Mouse (Mus musculus): Measurements from ENCODE around the gene Thoc3. TPM values are rescaled to one million over a fixed set of nuclear protein-coding genes. Genes with fewer than 3 reads are reported as not detected.
A peak's percentile ranks its signal among the peaks of the same experiment; 100 is the strongest.

Gene Thoc3
- polyA plus RNA-seq, 1 experiment: 24.7 TPM

DNA sequence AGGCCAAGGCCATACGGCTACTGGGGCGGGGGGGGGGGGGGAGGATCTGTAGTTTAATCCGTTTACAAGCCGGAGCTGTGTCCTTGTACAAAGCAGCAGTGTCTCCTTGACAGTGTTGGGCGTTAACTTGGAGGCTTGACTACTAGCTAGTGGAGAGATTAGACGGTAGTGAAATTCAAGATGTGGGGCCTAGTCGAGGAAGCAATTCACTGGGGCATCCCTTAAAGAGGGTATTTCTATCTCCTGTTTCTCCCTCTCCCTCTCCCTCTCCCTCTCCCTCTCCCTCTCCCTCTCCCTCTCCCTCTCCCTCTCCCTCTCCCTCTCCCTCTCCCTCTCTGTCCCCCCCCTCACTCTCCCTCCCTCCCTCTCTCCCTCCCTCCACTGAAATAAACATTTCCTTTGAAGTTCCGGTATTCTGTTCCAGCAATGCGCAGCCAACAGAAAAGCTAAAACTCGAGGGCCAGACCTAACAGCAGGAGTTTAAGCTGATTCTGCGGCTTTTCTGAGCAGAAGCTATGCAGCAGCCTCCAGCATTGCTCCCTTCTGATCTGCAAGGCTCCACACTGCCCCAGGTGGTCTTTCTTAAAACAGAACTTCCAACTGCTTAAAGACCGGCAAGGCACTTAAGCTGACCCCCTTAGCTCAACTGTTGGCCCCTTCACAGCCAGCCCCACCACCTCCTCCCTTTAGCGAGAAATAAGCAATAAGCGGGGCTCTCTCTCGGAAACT lies 21.0 kb downstream of the Thoc3 start:
- TF ChIP-seq POLR2A (IDR thresholded peaks at IDR 0.05; ENCODE audit: extremely low read depth, insufficient read depth, low read length) (no peak), CTCF (IDR thresholded peaks at IDR 0.05; ENCODE audit: extremely low read depth, insufficient read depth, low read length) (peak; percentile 42)
- no peak overlapping the region for H3K4me3 ChIP-seq (ENCODE audit: insufficient read depth, low read length)
- no peaks in the 10 kb centered on the region for H3K4me1 ChIP-seq (ENCODE audit: control insufficient read depth, insufficient read depth, low read length)
- no peak overlapping the region for H3K27ac ChIP-seq (ENCODE audit: insufficient read depth, low read length)

DNA sequence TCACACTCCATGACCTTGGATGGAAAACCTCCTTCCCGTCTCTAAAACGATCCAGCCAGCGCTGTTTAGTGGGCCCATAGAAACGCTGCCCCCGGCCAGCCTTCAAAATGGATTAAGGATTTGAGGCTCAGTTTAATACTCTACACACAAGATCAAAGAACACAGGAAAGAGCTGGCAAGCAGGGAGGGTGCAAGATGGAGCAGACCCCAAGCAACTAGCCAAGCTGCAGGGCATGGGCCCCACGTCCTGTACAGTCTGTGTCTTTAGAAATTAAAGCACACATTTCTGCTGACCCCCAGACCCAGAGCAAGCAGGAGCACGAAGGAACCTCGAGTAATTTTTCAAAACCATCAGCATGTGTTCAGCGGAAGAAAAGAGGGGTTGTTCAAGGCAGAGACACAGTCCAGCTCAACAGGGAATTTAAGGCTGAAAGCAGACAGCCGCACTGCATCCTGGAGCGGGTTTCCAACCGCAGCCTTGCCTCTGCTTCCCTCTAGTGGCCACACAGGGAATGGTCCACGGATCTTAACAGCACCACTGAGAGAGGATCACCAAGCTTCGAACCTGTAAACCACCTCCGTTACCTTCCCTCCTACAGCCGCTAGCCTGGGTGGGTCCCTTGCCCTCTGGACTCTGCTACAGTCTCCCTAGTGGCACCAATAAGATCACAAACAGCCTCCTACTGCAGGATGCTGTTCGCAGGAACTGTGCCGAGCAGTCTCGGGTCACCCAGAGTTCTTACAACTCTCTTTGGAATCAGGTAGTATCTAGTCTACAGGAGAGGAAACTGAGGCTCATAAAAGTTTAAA lies 21.8 kb downstream of the Thoc3 start:
- peak; percentile 98 for TF ChIP-seq CTCF (IDR thresholded peaks at IDR 0.05; ENCODE audit: extremely low read depth, insufficient read depth, low read length)
- TF ChIP-seq POLR2A (IDR thresholded peaks at IDR 0.05; ENCODE audit: extremely low read depth, insufficient read depth, low read length): no peak
- H3K27ac ChIP-seq (ENCODE audit: insufficient read depth, low read length): no peak overlapping the region
- H3K4me3 ChIP-seq (ENCODE audit: insufficient read depth, low read length): no peak overlapping the region
- H3K4me1 ChIP-seq (ENCODE audit: control insufficient read depth, insufficient read depth, low read length): no peaks in the 10 kb centered on the region

DNA sequence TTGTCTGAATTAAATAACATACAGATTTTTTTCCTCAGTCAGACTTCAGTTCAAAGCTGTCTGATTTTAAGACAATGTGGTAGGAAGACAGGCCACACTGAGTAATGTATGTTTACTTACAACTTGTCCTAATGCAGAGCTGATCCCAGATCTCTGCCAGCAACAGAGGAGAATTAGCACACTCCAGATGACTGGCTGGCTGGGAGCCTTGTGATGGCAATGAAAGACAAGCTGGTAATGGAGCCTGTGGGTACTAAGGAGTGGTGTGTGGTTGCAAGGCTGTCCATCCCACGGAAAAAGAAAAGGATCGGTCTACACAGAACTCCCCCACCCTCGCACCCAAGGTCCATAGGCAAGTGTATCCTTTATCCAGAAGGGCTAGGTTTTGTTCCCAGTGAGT lies 25.0 kb downstream of the Thoc3 start:
- H3K27ac ChIP-seq (ENCODE audit: insufficient read depth, low read length): no peak overlapping the region
- no peaks in the 10 kb centered on the region for H3K4me1 ChIP-seq (ENCODE audit: control insufficient read depth, insufficient read depth, low read length)
- no peak overlapping the region for H3K4me3 ChIP-seq (ENCODE audit: insufficient read depth, low read length)
- no peak for TF ChIP-seq POLR2A (IDR thresholded peaks at IDR 0.05; ENCODE audit: extremely low read depth, insufficient read depth, low read length)
- no peak for TF ChIP-seq CTCF (IDR thresholded peaks at IDR 0.05; ENCODE audit: extremely low read depth, insufficient read depth, low read length)

DNA sequence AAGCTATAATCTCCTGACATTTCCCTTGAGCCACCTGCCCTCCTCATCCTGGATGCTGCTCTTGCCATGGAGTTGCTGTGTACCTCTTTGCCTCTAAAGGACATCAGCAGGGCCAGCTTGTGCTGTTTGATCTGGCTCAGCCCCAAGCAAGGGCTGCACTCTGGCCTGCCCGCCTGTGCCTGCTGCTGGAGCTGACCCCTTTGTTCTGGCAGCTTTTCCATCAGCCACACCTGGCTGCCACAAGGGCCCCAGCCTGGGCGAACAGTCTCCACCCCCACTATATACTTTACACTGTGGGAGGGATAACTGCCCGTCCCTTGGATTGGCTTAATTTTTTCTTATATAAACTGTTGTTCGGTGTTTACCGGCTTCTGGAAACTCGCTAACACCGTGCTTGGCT lies 28.7 kb downstream of the Thoc3 start:
- Histone ChIP-seq H3K4me1 (ENCODE audit: control insufficient read depth, insufficient read depth, low read length) (peaks cover 2% of the 10 kb centered on the region), H3K27ac (ENCODE audit: insufficient read depth, low read length) (no peak overlapping the region), H3K4me3 (ENCODE audit: insufficient read depth, low read length) (no peak overlapping the region)
- TF ChIP-seq CTCF (IDR thresholded peaks at IDR 0.05; ENCODE audit: extremely low read depth, insufficient read depth, low read length): no peak
- no peak for TF ChIP-seq POLR2A (IDR thresholded peaks at IDR 0.05; ENCODE audit: extremely low read depth, insufficient read depth, low read length)

DNA sequence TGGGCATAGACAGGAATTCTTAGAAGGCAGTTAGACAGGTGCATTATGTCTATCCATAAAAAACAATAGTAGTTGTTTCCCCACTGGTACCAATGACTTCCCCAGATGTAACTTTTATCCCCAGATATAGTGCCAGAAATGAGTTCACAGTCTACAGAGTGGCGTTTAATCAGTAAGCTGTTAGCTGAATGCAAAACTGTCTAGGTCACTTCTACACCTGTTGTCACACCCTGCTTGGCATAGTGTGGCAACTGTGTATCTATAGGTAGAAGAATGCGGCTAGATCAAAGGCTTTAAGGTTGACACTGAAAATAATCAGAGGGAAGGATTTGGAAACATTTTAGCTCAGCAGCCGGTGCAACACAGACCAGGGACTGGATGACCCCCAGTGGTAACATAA lies 29.8 kb downstream of the Thoc3 start:
- no peak overlapping the region for H3K4me3 ChIP-seq (ENCODE audit: insufficient read depth, low read length)
- peaks cover 2% of the 10 kb centered on the region for H3K4me1 ChIP-seq (ENCODE audit: control insufficient read depth, insufficient read depth, low read length)
- no peak overlapping the region for H3K27ac ChIP-seq (ENCODE audit: insufficient read depth, low read length)
- TF ChIP-seq CTCF (IDR thresholded peaks at IDR 0.05; ENCODE audit: extremely low read depth, insufficient read depth, low read length): no peak
- no peak for TF ChIP-seq POLR2A (IDR thresholded peaks at IDR 0.05; ENCODE audit: extremely low read depth, insufficient read depth, low read length)

DNA sequence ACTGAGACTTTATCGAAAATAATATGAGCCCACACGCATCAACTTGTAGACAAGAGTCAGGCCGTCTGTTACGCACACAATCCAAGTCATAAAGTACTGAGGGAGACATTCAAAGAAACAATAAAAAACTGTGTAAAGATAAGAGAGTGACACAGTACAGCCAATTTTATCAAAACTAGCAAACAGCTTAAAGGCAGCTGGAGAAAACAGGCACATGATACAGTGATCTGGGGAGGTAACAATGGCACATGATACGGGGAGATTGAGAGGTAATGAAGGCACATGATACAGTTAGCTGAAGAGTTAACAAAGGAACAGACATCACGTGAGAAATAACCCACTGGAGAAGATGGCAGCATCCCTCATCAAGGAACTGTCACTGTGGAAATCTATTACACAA lies 31.6 kb downstream of the Thoc3 start:
- Histone ChIP-seq H3K27ac (ENCODE audit: insufficient read depth, low read length) (no peak overlapping the region), H3K4me3 (ENCODE audit: insufficient read depth, low read length) (no peak overlapping the region)
- TF ChIP-seq POLR2A (IDR thresholded peaks at IDR 0.05; ENCODE audit: extremely low read depth, insufficient read depth, low read length) (no peak), CTCF (IDR thresholded peaks at IDR 0.05; ENCODE audit: extremely low read depth, insufficient read depth, low read length) (no peak)

DNA sequence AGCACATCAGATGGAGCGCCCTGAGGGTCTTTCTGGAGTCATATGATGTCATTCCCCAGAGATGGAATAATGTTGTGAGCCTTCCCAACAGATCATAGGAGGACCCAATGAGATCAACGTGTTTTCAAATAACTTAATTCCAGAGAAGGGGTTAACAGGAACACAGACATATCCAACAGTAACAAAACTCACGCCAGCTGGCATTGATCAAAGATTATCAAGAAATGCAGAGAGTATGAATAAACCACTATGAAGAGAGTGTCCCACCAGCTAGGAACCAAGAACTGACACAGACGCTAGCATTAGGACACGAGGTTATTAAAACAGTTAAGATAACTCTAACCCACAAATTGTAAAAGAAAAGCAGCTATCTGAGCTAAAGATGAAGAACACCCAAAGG lies 32.0 kb downstream of the Thoc3 start:
- H3K27ac ChIP-seq (ENCODE audit: insufficient read depth, low read length): no peak overlapping the region
- no peak overlapping the region for H3K4me3 ChIP-seq (ENCODE audit: insufficient read depth, low read length)
- peaks cover 2% of the 10 kb centered on the region for H3K4me1 ChIP-seq (ENCODE audit: control insufficient read depth, insufficient read depth, low read length)
- TF ChIP-seq CTCF (IDR thresholded peaks at IDR 0.05; ENCODE audit: extremely low read depth, insufficient read depth, low read length): no peak

More for the DNA sequence above, 31.6 kb downstream of the Thoc3 start:
- peaks cover 2% of the 10 kb centered on the region for H3K4me1 ChIP-seq (ENCODE audit: control insufficient read depth, insufficient read depth, low read length)

DNA sequence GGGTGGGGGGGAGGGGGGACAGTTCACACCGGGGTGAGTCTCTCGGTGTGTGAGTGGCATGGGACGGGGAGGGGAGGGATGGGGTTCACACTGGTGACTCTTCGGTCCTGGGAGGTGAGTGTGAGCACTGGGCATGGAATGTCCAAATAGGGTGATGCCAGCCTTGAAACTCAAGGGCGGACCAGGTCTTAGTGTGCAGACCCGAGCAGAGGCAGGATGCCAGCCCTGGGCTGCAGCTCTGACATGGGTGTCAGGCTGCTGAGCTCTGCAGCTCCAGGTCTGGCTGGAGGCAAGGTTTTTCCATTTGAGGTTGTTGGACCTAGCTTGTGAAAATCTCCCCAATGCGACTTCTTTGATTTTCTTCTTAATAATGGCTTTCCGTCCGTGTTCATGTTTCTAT lies 37.5 kb downstream of the Thoc3 start:
- no peak for TF ChIP-seq CTCF (IDR thresholded peaks at IDR 0.05; ENCODE audit: extremely low read depth, insufficient read depth, low read length)
- no peak for TF ChIP-seq POLR2A (IDR thresholded peaks at IDR 0.05; ENCODE audit: extremely low read depth, insufficient read depth, low read length)
- no peak overlapping the region for H3K27ac ChIP-seq (ENCODE audit: insufficient read depth, low read length)
- H3K4me3 ChIP-seq (ENCODE audit: insufficient read depth, low read length): no peak overlapping the region
- H3K4me1 ChIP-seq (ENCODE audit: control insufficient read depth, insufficient read depth, low read length): 0 out of 2 replicates have a peak, but pooled peaks cover 1% of the 10 kb centered on the region

DNA sequence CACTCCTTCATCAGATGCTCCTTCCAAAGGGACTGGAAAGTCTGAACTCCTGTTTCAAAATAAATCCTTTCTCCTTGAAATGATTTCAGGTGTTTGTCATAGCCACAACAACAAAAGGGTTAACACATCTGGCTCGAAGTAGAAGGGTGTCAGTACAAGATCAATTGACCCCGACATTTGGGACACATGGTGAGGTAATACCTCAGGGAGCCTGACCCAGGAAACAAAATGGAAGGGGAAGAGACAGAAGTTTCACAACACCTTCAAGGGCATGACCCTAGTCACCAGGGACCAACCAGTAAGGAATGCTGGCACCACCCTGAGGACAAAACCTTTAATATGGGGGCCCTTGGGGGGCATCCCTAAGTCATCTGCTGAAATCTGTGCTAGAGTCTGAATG lies 38.6 kb downstream of the Thoc3 start:
- Histone ChIP-seq H3K4me1 (ENCODE audit: control insufficient read depth, insufficient read depth, low read length) (0 out of 2 replicates have a peak, but pooled peaks cover 1% of the 10 kb centered on the region), H3K27ac (ENCODE audit: insufficient read depth, low read length) (no peak overlapping the region), H3K4me3 (ENCODE audit: insufficient read depth, low read length) (no peak overlapping the region)
- no peak for TF ChIP-seq POLR2A (IDR thresholded peaks at IDR 0.05; ENCODE audit: extremely low read depth, insufficient read depth, low read length)
- no peak for TF ChIP-seq CTCF (IDR thresholded peaks at IDR 0.05; ENCODE audit: extremely low read depth, insufficient read depth, low read length)

DNA sequence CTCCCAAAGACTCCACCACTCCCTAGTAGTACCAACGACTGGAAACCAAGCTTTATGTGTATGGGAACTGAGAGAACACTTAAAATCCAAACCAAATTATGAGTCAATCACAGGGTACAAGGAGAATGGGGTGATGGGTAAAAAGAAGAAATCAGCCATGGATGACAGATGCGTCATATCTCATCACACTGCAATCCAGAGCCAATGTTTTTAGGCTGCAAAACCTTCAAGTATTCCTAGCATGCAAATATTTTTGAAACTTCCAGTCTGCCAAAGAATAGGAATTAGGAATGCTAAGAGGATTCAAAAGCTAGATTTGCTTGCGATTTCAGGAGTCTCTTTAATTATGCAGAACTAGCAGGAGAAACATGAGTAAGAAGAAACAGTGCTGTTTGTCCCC lies 39.9 kb downstream of the Thoc3 start:
- H3K4me1 ChIP-seq (ENCODE audit: control insufficient read depth, insufficient read depth, low read length): 0 out of 2 replicates have a peak, but pooled peaks cover 1% of the 10 kb centered on the region
- no peak for TF ChIP-seq CTCF (IDR thresholded peaks at IDR 0.05; ENCODE audit: extremely low read depth, insufficient read depth, low read length)
- no peak for TF ChIP-seq POLR2A (IDR thresholded peaks at IDR 0.05; ENCODE audit: extremely low read depth, insufficient read depth, low read length)
- H3K4me3 ChIP-seq (ENCODE audit: insufficient read depth, low read length): no peak overlapping the region

More for the DNA sequence above, 39.9 kb downstream of the Thoc3 start:
- H3K27ac ChIP-seq (ENCODE audit: insufficient read depth, low read length): no peak overlapping the region
